ENCODE assay signal across 8 mouse cellular contexts in genomic region chr6:145830117-145830516, GRCm38 (mm10). TPM values are rescaled to one million over a fixed set of nuclear protein-coding genes. Genes with fewer than 3 reads are reported as not detected.
DNase-seq lines count a peak whose midpoint lies in the region; ATAC-seq and TF ChIP-seq lines count a peak whose summit lies in the region.

No protein-coding gene starts in this region.

- peaks cover 7% of the 10 kb centered on the region for H3K36me3 ChIP-seq in heart, embryonic 13.5 days

- H3K4me1 ChIP-seq in embryonic fibroblast, embryonic 13.5 days (ENCODE audit: control insufficient read depth, insufficient read depth, low read length): no peaks in the 10 kb centered on the region
- peaks cover 18% of the 10 kb centered on the region for H3K4me1 ChIP-seq in heart, embryonic 13.5 days

- no peak overlapping the region for H3K4me3 ChIP-seq in embryonic fibroblast, embryonic 13.5 days (ENCODE audit: insufficient read depth, low read length)
- no peak overlapping the region for H3K4me3 ChIP-seq in heart, embryonic 13.5 days

- ATAC-seq in CD4-positive, CD25-positive, alpha-beta regulatory T cell, adult 4 months: peak; percentile 93
- ATAC-seq in heart, embryonic 13.5 days (ENCODE audit: extremely low read depth, insufficient number of reproducible peaks, low FRiP score, low TSS enrichment): no peak
- ATAC-seq in neutrophil, adult 5-6 weeks (ENCODE audit: extremely low read depth, insufficient number of reproducible peaks, low FRiP score, poor library complexity, severe bottlenecking): peak; percentile 95

- TF ChIP-seq POLR2A in embryonic fibroblast, embryonic 13.5 days (IDR thresholded peaks at IDR 0.05; ENCODE audit: low read depth, low read length): no peak

- H3K27ac ChIP-seq in embryonic fibroblast, embryonic 13.5 days (ENCODE audit: insufficient read depth, low read length): no peak overlapping the region
- H3K27ac ChIP-seq in heart, embryonic 13.5 days (replicated peaks): no peak overlapping the region

- DNase-seq in adrenal gland, postnatal 36 days: peak; percentile 77 to 86
- DNase-seq in kidney, postnatal 10 days: peak; percentile 81
- peak; percentile 68 to 71 for DNase-seq in lung, adult 18-20 months
- peak; percentile 80 for DNase-seq in thymus, postnatal 0 days (ENCODE audit: low spot score)

- H3K4me2 ChIP-seq in heart, embryonic 13.5 days: peak overlapping the region; percentile 57

- H3K27me3 ChIP-seq in heart, embryonic 13.5 days (replicated peaks): no peaks in the 10 kb centered on the region

- no peak overlapping the region for H3K9ac ChIP-seq in heart, embryonic 13.5 days

- peaks cover 4% of the 10 kb centered on the region; the same call in 1 of the 2 replicates for H3K9me3 ChIP-seq in heart, embryonic 13.5 days

- 14% methylated on average over 8 of the region's 8 CpGs for WGBS in heart, embryonic 13.5 days

- TF ChIP-seq CTCF in embryonic fibroblast, embryonic 13.5 days (IDR thresholded peaks at IDR 0.05; ENCODE audit: borderline replicate concordance, insufficient read depth, low read length): peak; percentile 67

RNA-seq across cellular contexts. Expression of gene Bhlhe41, which starts 35.2 kb away (rescaled TPM):
- polyA plus RNA-seq in CD4-positive, CD25-positive, alpha-beta regulatory T cell, adult 4 months (2017; shearing (Covaris generic)): under 1 TPM; 0.22 to 0.26 TPM
- total RNA-seq in adrenal gland, postnatal 36 days (2021): 10 to 100 TPM; 12.3 to 16.5 TPM
- 8.0 and 9.3 TPM in 2 replicates for polyA plus RNA-seq in embryonic fibroblast, embryonic 13.5 days (2011; ENCODE audit: insufficient read length, low read depth, missing spikeins)
- polyA plus RNA-seq in heart, embryonic 13.5 days (2015; fragmentation: Nextera tagmentation; extraction: Ambion mirVana): 4.9 and 6.6 TPM in 2 replicates
- 1.7 and 2.2 TPM in 2 replicates for total RNA-seq in neutrophil, adult 5-6 weeks (2017)
- polyA plus RNA-seq in thymus, postnatal 0 days (2015; fragmentation: Nextera tagmentation; extraction: Ambion mirVana): 8.5 and 9.4 TPM in 2 replicates
